Mouse (Mus musculus): ENCODE measurements around the gene Itgb3.

DNA sequence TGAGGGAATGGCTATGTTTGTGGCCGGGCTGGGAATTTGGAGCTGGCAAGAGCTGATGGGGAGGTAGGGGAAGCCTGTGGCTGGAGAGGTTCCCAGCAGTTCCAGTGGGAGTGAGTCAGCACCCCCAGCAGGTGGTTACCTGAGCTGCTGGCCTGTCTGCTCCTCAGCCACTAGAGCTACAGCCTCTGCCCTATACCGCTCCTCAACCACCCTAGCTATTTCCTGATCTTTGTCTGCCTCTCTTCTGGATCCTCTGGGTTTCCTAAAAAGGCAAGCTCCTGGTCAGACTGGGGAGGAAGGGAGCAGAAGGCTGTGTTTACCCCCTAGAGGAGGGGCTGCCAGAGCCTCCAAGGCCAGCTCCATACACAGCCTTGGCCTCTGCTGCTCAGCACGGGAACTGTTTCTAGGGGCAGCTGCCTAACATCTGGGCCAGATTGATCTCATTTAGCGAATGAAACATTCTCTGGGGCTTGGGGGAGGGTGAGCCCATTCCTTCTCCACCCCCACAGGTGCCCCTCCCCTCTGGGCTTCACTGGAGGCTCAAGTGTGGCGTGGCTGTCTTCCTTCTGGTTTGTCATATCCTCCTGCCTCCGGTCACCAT, 17.1 kb downstream of the Itgb3 start:
- TF ChIP-seq CTCF (IDR thresholded peaks at IDR 0.05; ENCODE audit: low read depth), result no peak
- TF ChIP-seq EP300 (IDR thresholded peaks at IDR 0.05; ENCODE audit: low read depth), result no peak

Data from liver, postnatal 0 days (tissue).